Mouse (Mus musculus): ENCODE measurements around the gene Rhot2.

DNA sequence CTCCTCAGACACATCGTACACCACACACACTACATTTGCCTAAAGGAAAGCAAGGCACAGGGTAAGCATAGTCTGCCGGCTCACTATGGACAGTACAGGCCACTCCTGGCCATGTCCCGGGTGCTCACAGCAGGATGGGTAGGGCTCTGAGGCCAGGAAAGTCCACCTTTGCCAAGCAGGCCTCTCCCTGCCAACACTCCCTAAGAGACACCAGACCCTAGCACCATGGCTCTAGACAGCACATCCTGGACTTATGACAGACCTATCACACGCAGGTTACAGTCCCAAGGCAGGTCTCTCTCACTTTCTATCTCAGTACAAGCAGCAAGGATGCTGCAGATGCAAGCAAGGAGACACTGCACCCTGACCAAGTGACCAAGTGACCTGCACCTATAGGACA, 1.5 kb downstream of the Rhot2 start:
- TF ChIP-seq CTCF (IDR thresholded peaks at IDR 0.05; ENCODE audit: low read depth) (no peak), EP300 (optimal IDR thresholded peaks at IDR 0.05) (no peak)
